Mouse (Mus musculus) T-cell, adult 2 months (primary cell): ENCODE measurements at regions not wholly inside any gene's neighbourhood (a gene's known extent, or its start where the extent isn't known, plus 50 kb on each side); places are given as distances from the start of the nearest gene placed in this dataset.
A peak's percentile ranks its signal among the peaks of the same experiment; 100 is the strongest.

Experiments
- DNase-seq: peaks from one replicate; pipeline ENCODE4 v3.0.0; 2022; ENCODE audit warnings: low spot score

DNA sequence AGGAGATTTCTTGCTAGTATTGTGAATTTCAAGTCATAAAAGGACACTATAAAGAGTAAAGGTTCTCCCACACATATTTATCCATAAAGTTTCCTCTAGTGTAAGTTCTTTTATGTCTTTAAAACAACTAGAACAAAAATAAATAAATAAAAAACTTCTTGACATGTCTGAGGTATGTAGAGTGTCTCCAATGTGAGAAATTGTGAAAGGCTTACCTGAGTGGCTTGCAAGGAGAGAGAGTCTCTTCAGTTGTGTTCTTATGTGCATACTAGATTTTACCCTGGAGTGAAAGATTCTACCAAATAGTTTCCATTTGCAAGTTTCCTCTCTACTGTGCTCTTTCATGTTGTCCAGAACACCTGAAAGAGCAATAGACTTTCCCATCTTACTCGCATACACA, 276.8 kb downstream of the Ankrd50 start:
- DNase-seq, result no peak

GRCm38 (mm10) chr3:38201861-38202656, 282.6 kb downstream of the Ankrd50 start:
- DNase-seq, result no peak

DNA sequence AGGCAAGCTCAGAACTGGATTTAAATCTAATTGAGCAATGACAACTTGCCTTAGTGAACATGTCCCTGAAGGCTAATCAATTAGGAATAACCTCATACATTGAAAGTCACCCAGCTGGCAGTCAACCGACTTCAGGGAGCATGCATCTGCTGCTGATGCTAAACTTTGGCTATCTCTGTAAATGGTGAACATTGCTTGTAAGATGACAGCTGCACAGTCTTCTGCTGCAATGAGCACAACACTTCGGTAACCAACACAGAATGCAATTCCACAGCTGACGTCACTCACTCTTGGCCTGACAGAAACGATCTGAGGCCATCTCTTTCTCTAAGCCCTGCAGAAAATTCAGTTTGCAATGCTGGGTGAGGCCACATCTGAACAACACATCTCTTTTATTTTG, 290.6 kb downstream of the Ankrd50 start:
- no peak for DNase-seq

DNA sequence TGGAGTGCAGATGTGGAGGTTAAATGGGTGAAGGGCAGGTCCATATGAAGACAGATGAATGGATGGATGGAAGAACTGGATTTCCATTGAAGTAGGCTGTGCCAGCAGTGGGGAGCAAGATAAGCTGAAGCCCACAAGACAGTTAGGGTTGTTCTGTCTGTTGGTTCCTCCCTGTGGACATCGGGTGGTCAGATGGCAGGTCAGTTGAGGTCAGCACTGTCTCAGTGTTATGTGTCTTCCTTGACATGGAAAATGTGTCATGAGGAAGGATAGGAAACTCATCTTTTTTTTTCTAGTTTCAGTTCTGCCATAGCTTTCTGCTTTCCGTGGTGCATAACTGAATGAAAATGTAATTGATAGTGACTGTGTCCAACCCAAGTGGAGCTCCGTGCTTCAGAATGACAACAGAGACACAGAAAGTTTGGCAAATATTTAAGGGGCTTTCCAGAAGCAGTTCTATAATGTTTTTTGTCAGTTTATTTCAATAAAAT, 297.2 kb downstream of the Ankrd50 start:
- no peak for DNase-seq

GRCm38 (mm10) chr3:38186503-38186902, 298.1 kb downstream of the Ankrd50 start:
- DNase-seq, result no peak

DNA sequence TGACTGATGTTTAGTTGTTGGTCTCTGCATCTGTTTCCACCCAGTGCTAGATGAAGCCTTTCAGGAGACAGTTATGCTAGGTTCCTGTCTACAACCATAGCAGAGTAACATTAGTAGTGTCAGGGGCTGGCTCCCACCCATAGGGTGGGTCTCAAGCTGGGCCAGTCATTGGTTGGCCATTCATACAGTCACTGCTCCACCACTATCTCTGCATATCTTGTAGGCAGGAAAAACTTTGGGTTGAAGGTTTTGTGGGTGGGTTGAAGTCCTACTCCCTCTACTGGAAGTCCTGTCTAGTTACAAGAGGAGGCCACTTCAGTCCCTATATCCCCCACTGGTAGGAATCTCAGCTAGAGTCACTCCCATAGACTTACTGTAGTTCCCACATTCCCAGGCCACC, 306.3 kb downstream of the Ankrd50 start:
- DNase-seq, result no peak

DNA sequence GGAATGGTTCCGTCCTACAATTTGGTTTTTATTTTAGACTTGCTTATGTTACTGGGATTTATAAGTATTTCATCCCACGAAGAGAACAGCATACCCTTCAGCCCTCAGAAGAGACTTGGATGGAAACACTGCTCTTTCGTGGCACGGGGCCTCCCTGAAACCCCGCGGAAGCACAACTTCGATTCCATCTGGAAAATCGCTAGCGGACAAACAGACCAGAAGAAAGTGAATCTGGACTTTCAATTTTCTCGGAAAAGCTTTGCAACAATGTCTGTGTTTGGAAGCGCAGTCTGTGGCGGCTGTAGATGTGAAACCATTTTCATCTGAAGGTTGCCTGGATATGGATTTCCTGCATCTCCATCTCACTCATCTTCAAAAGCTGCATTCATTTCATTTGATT, 308.7 kb downstream of the Ankrd50 start:
- DNase-seq, result no peak

GRCm38 (mm10) chr3:38174735-38175280, 309.8 kb downstream of the Ankrd50 start:
- no peak for DNase-seq

DNA sequence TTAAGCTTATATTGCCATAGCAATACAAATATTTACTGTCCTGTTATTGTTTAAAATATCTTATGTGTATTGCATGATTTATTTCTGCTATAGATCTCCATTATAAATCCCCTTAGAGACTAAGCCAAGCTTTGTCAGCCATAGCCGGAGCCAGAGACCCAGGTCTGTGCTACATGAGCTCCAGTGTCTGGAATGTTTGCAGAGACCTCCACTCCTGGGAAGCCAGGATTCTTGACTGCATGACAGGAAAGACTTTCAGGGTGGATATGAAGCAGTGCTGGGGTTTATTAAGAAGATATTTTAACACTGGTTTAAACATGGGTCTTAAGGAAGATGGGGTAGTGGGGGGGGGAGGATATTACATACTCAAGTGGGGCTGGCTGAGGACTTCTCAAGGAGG, 332.2 kb downstream of the Ankrd50 start:
- DNase-seq, result no peak

DNA sequence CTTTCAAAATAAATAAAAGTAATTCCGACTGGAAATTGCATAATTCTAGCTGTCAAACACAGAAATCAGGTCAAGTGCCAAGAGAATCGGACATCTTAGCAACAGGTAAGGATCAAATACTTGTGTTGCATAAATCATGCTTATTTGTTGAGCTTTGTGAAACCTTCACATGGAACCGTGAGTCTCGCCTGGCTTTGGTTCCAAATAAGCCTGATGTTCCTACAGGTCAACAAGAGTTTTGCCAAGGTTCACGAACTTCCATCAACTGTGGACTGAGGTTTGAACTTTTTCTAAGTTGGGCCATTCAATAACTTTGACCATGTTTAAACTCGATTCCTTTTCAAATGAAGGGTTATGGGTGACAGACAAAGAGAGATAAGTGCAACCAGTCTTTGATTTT, 332.8 kb downstream of the Ankrd50 start:
- no peak for DNase-seq

DNA sequence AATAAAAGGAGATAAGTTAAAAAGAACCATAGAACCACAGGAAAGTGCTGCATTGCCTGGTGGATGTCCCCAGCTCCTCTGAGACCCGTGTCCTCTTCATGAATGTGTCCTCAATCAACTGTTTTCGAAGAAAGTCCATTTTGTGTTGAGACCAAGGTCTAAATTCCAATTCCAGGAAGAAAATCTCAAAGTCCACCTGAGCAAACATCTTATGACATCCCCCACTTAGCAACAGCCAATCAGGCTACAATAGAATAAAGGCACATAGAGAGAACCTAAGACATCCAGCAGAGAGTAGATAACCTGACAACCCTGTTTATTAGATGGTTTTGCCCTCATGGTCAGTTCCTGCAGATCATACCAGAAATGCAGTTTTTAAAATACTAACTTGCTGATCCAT, 338.0 kb downstream of the Ankrd50 start:
- DNase-seq, result no peak

GRCm38 (mm10) chr3:38145444-38145843, 339.2 kb downstream of the Ankrd50 start:
- no peak for DNase-seq

GRCm38 (mm10) chr3:38144650-38145049, 340.0 kb downstream of the Ankrd50 start:
- DNase-seq, result no peak

- no peak for DNase-seq
These were observed 341.3 kb downstream of the Ankrd50 start for GRCm38 (mm10) chr3:38143147-38143883.

DNA sequence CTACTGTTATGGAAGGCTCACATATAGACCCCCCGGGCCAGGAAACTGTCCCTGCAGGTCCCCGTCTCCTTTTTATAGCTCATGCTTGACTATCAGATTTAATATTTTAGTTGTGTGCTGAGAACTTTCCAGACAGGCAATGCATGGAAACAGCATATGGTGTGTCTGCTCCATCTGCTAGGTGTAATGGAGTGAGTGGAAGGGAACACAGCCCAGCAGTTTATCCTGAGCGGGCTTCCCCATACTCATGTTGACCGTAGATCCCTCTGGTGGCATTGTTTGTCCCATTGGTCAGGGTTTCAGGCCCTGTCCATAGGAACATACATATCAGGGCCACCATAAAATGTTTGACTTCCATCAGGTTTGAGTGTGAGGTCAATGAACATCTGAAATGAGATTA, 345.3 kb downstream of the Ankrd50 start:
- no peak for DNase-seq

DNA sequence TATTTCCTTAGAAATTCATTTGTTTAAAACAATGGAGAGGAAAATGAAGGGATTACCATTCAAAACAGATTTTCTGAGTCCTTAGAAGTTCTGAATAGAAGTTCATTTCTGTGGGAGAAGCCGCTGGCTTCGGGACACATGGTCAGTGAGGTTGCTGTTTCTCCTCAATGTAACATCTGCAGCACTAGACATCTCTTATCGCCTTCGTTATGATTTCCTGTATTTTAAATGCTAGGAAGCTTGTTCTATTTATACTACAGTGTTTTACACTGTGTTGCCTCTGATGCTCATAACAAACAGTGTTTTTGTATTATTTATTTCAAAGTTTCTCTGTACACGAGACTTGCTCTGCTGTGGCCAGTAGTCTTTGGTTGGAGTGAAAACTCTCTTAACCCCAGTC, 346.6 kb downstream of the Ankrd50 start:
- no peak for DNase-seq

DNA sequence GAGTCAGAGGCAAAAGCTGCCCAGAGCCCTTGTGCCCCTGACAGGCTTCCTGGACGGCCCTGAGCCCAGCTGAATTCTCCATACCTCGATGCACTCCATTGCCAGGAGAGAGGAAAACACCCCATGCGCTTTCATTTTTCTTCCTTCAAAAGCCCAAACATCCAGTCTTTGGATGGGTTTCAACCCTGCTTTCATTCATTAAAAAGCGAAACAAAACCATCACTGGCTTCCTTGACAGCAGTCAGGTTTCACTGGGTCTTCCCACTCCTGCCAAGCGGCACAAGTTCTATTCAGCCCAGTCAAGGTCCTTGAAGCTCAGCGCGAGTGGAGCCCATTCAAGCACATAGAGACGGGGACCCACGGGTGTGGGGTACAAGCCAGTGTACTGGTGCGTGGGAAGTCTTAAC, 348.8 kb downstream of the Ankrd50 start:
- no peak for DNase-seq

GRCm38 (mm10) chr3:38134425-38134824, 350.2 kb downstream of the Ankrd50 start:
- DNase-seq, result no peak

DNA sequence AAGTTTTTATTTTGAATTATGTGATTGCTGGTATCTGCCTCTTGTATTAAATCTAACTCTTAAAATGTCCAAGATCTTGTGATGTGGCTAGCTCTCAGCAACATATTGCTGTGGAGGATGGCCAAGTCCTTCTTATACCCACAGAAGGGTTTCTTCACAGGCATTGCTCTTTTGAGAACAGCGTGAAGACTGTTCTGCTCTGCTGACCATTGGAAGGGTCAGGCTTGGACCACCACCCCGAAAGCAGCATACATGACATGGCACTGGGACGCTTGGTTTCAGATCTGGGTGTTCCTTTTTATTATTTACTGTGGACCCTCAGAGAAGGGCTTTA, 352.8 kb downstream of the Ankrd50 start:
- DNase-seq, result no peak

- peak; percentile 3 for DNase-seq
These were observed 353.3 kb downstream of the Ankrd50 start for GRCm38 (mm10) chr3:38131176-38131886.

- DNase-seq, result no peak
These were observed 354.6 kb downstream of the Ankrd50 start for GRCm38 (mm10) chr3:38130088-38130487.

- DNase-seq, result no peak
These were observed 355.5 kb downstream of the Ankrd50 start for GRCm38 (mm10) chr3:38129167-38129500.
